Mouse (Mus musculus) liver (tissue): ENCODE data around the gene Cdk18.

ENCODE experiments used
- DNase-seq: peaks from one replicate; pipeline ENCODE4 v3.0.0-alpha.2; 2020; ENCODE audit warnings: mixed read lengths

Gene Cdk18

GRCm38 (mm10) chr1:132149410-132149809, 9.9 kb upstream of the Cdk18 start:
- DNase-seq = no peak

- DNase-seq = no peak
Observed at GRCm38 (mm10) chr1:132145973-132146685, 6.6 kb upstream of the Cdk18 start.

DNA sequence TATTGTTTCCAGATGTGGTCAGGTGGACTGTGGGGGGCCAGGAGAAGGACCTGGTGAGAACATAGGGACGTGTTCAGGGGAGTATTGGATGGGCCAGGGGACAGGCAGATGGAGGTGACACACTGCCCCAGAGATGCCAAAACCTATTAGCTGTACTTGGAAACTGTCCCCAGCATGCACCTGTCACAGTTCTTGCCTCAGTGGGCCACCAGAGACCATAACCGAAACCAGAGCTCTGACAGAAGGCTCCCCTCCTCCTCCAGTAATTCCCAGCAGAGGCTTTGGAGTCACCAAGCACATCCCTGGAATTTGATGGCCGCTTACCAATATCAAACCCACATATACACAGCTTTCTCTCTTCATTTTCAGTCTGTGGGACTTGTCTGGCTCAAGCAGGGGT, 5.4 kb upstream of the Cdk18 start:
- no peak for DNase-seq

GRCm38 (mm10) chr1:132144223-132144622, 4.7 kb upstream of the Cdk18 start:
- no peak for DNase-seq

GRCm38 (mm10) chr1:132143730-132144129, 4.2 kb upstream of the Cdk18 start:
- no peak for DNase-seq

DNA sequence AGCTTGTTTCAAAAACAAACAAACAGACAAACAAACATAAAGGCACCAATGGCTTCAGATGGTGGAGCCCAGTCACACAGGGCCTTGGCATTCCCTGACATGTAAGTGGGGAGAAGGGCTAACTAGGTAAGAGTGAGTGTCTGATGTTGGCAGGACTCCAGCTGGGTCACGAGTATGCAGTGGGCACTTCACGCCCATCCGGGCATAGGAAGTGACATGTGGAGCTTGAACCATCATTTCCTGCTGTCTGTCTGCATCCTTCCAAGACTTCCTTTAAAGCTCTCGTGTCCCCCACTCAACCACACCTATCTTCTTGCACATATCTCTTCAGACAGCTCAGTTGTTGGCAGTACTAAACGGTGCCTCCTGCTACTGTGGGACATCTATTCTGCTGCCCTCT, 3.6 kb upstream of the Cdk18 start:
- DNase-seq = no peak

- no peak for DNase-seq
Observed at GRCm38 (mm10) chr1:132141753-132142152, 2.3 kb upstream of the Cdk18 start.

- DNase-seq = no peak
Observed at GRCm38 (mm10) chr1:132141166-132141565, 1.7 kb upstream of the Cdk18 start.

DNA sequence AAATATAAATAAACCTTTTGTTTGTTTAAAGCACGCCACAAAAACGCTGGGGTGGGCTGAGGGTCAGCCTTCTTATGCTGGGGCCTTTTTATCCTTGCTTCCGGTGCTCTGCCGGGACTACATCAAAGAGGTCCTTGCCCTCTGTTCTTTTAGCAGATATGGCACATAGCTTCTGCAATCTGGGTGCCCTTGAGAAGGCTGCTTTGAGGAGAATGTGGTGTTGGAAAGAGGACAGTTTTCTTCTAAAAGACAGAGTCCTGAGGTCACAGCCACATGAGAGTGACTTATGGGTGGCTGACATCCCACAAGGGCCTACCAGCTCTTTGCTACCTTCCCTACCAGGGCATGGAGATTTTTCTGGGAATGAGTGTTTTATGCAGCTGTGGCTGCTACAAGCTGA, 1.1 kb upstream of the Cdk18 start:
- no peak for DNase-seq

DNA sequence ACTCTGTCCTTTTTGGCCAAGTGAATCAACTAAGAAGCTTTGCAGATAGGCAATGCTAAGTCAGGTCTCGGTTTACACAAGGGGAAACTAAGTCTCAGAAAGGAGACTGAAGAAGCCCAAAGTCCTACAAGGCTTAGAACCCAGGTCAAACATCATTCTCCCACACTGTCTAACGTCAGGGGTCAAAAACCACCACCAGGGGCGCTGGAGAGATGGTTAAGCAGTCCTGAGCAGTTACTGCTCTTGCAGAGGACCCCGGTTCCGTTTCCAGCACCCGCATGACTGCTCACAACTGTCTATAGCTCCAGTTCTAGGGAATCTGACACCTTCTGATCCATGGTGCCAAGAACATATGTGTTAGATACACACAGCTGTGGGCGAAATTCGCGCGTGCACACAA, 687 bp upstream of the Cdk18 start:
- DNase-seq = peak; percentile 58

GRCm38 (mm10) chr1:132138576-132139415, 688 bp downstream of the Cdk18 start:
- DNase-seq = no peak

GRCm38 (mm10) chr1:132137935-132138575, 1.4 kb downstream of the Cdk18 start:
- no peak for DNase-seq

- no peak for DNase-seq
Observed at GRCm38 (mm10) chr1:132136847-132137246, 2.6 kb downstream of the Cdk18 start.

- no peak for DNase-seq
Observed at GRCm38 (mm10) chr1:132135631-132136030, 3.9 kb downstream of the Cdk18 start.

GRCm38 (mm10) chr1:132128311-132128710, 11.2 kb downstream of the Cdk18 start:
- DNase-seq = no peak

GRCm38 (mm10) chr1:132125803-132126405, 13.6 kb downstream of the Cdk18 start:
- DNase-seq = peak; percentile 42

GRCm38 (mm10) chr1:132125249-132125648, 14.2 kb downstream of the Cdk18 start:
- no peak for DNase-seq

DNA sequence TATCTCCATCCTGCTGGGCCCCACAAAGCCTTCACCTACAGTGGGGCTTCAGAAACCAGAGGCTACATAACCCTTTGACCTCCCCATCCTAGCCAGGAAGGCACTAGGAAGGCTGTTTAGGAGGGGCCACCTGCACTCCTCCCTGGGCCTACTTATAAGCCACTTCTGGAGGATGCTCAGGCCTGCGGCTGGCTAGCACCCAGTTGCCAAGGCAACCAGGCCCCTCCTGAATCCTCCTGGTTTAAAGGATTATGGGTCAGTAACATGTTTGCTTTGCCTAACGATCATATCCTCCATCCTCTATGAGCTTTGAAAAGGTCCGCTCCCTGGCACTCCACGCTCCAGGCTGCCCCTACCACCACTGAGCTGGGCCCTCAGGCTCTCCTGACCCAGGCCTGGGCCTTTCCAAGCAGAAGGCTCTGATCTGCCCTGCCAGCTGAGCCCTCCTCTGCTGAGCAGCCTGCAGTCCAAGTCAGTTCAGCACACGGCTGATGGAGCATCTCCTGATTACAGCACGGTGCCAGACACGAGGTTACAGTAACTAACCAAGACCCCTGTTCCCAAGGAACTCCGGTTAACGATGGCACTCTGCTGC, 16.0 kb downstream of the Cdk18 start:
- DNase-seq = no peak

DNA sequence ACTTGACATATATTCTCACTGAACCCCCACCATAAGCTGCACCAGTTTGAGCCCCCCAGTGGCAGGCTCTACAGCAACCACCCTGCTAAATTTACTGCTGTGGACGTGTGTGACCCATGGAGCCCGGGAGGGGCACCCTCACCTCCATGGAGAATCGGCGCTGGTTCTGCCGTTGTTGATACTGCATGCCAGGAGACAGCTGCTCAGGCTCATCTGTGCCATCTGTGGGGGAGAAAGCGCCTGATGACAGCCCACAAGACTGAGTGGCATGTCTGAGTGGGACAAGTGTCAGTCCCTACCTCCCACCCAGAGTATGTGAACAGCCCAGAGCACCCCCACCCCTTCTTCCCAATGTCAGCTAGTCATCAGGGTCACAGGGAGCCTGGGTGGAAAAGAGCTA, 17.6 kb downstream of the Cdk18 start:
- DNase-seq = no peak

DNA sequence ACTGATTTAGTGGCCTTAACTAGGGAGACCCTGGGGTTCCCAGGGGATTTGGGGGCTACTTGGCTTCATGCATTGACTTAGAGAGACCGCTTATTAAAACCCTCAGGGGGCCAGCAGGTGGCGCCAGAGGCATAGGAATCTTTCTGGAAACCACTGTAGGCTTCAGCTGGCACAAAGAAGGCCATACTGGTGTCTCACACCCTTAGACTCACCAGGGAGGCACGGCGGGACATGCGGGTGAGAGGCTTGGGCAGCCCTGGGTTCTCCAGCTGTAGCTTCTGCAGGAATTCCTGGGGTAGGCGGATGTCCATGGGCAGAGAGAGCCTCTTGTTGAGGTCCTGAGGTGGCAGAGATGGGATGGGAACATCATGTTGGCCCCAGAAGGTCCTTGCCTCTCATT, 18.2 kb downstream of the Cdk18 start:
- peak; percentile 77 for DNase-seq

GRCm38 (mm10) chr1:132116606-132117005, 22.9 kb downstream of the Cdk18 start:
- peak; percentile 73 for DNase-seq

DNA sequence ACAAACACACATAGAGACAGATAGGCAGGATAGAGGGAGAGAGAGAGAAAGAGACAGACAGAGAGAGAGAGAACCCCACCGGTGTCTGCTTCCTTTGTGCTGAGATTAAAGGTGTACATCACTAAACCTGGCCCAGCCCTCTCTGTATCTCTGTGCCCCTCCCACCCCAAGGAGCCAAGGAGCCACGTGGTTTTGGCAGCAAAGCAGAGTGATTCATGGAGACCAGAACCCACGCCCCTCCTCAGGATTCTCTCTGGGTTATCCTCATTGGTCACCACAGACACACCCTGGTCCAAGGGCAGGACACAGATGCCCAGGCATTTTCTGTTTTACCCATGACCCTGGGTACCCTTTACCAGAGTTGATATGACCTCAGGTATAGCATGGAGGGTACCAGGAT, 26.4 kb downstream of the Cdk18 start:
- no peak for DNase-seq

DNA sequence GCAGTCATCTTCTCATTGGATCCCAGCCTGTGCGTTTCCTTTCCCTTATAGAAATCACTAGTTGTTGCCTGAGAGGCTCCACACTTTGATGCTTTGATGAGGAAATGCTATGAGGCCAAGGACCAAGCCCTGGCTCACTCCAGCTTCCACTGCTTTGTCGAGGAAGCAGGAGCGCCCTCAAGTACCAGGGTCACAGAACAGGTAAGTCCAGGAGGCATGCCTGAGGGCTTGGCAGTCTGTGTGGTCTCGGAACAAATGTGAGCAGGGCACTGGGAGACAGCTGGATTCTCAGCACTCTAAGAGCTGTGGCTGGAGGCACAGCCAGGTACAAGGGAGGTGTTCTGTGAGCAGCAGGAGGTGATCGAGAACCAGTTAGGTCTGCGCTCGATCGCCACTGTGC, 27.1 kb downstream of the Cdk18 start:
- DNase-seq = no peak
